Comparison of ENCODE assay signal across 13 mouse cellular contexts in genomic region chr5:72219697-72220096, GRCm38 (mm10). TPM values are rescaled to one million over a fixed set of nuclear protein-coding genes. Genes with fewer than 3 reads are reported as not detected.
DNase-seq lines count a peak whose midpoint lies in the region; ATAC-seq and TF ChIP-seq lines count a peak whose summit lies in the region.
"Had no signal": no experiment of that assay in that cellular context is flagged by ENCODE, and none has a peak within 500 bp of the region (broad histone marks: within the 10 kb centered on the region; RNA-seq: fewer than 3 reads in every experiment).

No protein-coding gene starts in this region.

- H3K4me3 ChIP-seq in heart, embryonic 14.5 days (ENCODE audit: control insufficient read depth in 1 of 2, insufficient read depth in 1 of 2, low read depth in 1 of 2, low read length in 2 of 2): no peak overlapping the region
- no peak overlapping the region for H3K4me3 ChIP-seq in liver, embryonic 13.5 days (replicated peaks)
- no peak overlapping the region for H3K4me3 ChIP-seq in forebrain, postnatal 0 days (ENCODE audit: low read depth, low read length)
- H3K4me3 ChIP-seq: erythroblast, embryonic 14.5 days; limb, embryonic 15.5 days had no signal

- H3K4me2 ChIP-seq in heart, embryonic 14.5 days (ENCODE audit: low read length): peak overlapping the region; percentile 29
- H3K4me2 ChIP-seq in liver, embryonic 13.5 days: no peak overlapping the region
- no peak overlapping the region for H3K4me2 ChIP-seq in forebrain, postnatal 0 days (ENCODE audit: low read depth)
- H3K4me2 ChIP-seq: limb, embryonic 15.5 days had no signal

- peaks cover 3 to 14% of the 10 kb centered on the region in 2 experiments for H3K4me1 ChIP-seq in heart, embryonic 14.5 days (ENCODE audit: control insufficient read depth in 2 of 2, insufficient read depth in 2 of 2, low read length in 2 of 2)
- H3K4me1 ChIP-seq in liver, embryonic 13.5 days (replicated peaks): peaks cover 16% of the 10 kb centered on the region
- H3K4me1 ChIP-seq in forebrain, postnatal 0 days (ENCODE audit: insufficient read depth): no peaks in the 10 kb centered on the region

- WGBS in heart, embryonic 14.5 days: 54% methylated on average over 12 of the region's 12 CpGs
- 78% methylated on average over 12 of the region's 12 CpGs for WGBS in liver, embryonic 13.5 days (ENCODE audit: insufficient replicate concordance)
- 89% methylated on average over 12 of the region's 12 CpGs for WGBS in forebrain, postnatal 0 days

- peak overlapping the region in 1 of 2 experiments; percentile 37; a peak in 2 of 4 replicates for H3K27ac ChIP-seq in heart, embryonic 14.5 days (replicated peaks in 1 of 2; ENCODE audit: control insufficient read depth in 1 of 2, insufficient read depth in 1 of 2, low read depth in 2 of 2, low read length in 2 of 2)
- H3K27ac ChIP-seq in liver, embryonic 13.5 days: no peak overlapping the region
- H3K27ac ChIP-seq in forebrain, postnatal 0 days (ENCODE audit: low read depth, low read length): no peak overlapping the region
- H3K27ac ChIP-seq: limb, embryonic 15.5 days had no signal

- no peaks in the 10 kb centered on the region for H3K9me3 ChIP-seq in heart, embryonic 14.5 days (ENCODE audit: control insufficient read depth, low read length)
- H3K9me3 ChIP-seq in liver, embryonic 13.5 days (replicated peaks): no peaks in the 10 kb centered on the region
- no peaks in the 10 kb centered on the region for H3K9me3 ChIP-seq in forebrain, postnatal 0 days (ENCODE audit: low read length)
- H3K9me3 ChIP-seq: limb, embryonic 15.5 days had no signal

- ATAC-seq in heart, embryonic 14.5 days (ENCODE audit: insufficient number of reproducible peaks, insufficient read depth, low FRiP score, low read depth): no peak
- ATAC-seq in liver, embryonic 13.5 days (ENCODE audit: low read depth): peak; percentile 41; the same call in 1 of the 2 replicates
- peak; percentile 68 for ATAC-seq in megakaryocyte, adult 5-6 weeks (ENCODE audit: poor library complexity, severe bottlenecking)
- ATAC-seq in forebrain, postnatal 0 days: no peak

- no peaks in the 10 kb centered on the region for H3K36me3 ChIP-seq in heart, embryonic 14.5 days (ENCODE audit: control insufficient read depth, insufficient read depth, low read length)
- no peaks in the 10 kb centered on the region for H3K36me3 ChIP-seq in liver, embryonic 13.5 days
- H3K36me3 ChIP-seq in forebrain, postnatal 0 days (ENCODE audit: insufficient read depth): no peaks in the 10 kb centered on the region
- H3K36me3 ChIP-seq: limb, embryonic 15.5 days had no signal

- no peak overlapping the region for H3K9ac ChIP-seq in heart, embryonic 14.5 days (ENCODE audit: low read length)
- H3K9ac ChIP-seq in liver, embryonic 13.5 days: no peak overlapping the region
- no peak overlapping the region for H3K9ac ChIP-seq in forebrain, postnatal 0 days
- H3K9ac ChIP-seq: limb, embryonic 15.5 days had no signal

- peak; percentile 53 for DNase-seq in adrenal gland, postnatal 10 days
- DNase-seq in adrenal gland, adult 18-20 months (ENCODE audit: low spot score in 2 of 2): no peak
- DNase-seq in liver, embryonic 13.5 days: no peak
- DNase-seq in kidney, postnatal 4 days: no peak
- no peak for DNase-seq in forebrain, postnatal 0 days
- no peak for DNase-seq in cerebellum, adult 9-10 months
- DNase-seq: kidney, adult 9 months; midbrain, embryonic 14.5 days; right cerebral cortex, postnatal 14 days had no signal

- TF ChIP-seq CTCF in forebrain, postnatal 0 days (IDR thresholded peaks at IDR 0.05; ENCODE audit: low read depth): no peak

- H3K27me3 ChIP-seq in heart, embryonic 14.5 days (ENCODE audit: control insufficient read depth, insufficient read depth, low read length): no peaks in the 10 kb centered on the region
- H3K27me3 ChIP-seq in liver, embryonic 13.5 days: no peaks in the 10 kb centered on the region
- H3K27me3 ChIP-seq in forebrain, postnatal 0 days (ENCODE audit: insufficient read depth, low read length): no peaks in the 10 kb centered on the region
- H3K27me3 ChIP-seq: limb, embryonic 15.5 days had no signal

RNA-seq across cellular contexts. Expression of gene Commd8, which starts 51.7 kb away (rescaled TPM):
- 10 to 100 TPM; 53.9 to 61.9 TPM for total RNA-seq in adrenal gland, postnatal 10 days (2021)
- 10 to 100 TPM; 53.5 to 56.1 TPM for total RNA-seq in adrenal gland, adult 18-20 months (2021)
- 99.6 and 116 TPM in 2 replicates for polyA plus RNA-seq in heart, embryonic 14.5 days (2014; fragmentation: Nextera tagmentation; extraction: Ambion mirVana)
- 78.7 and 98.3 TPM in 2 replicates for polyA plus RNA-seq in liver, embryonic 13.5 days (2015; fragmentation: Nextera tagmentation; extraction: Ambion mirVana)
- total RNA-seq in megakaryocyte, adult 5-6 weeks (2015): 231 and 298 TPM in 2 replicates
- total RNA-seq in megakaryocyte, adult 5-6 weeks (2017): 142 and 175 TPM in 2 replicates
- total RNA-seq in forebrain, postnatal 0 days (2014; rRNA removed): 64.9 and 66.2 TPM in 2 replicates
- polyA plus RNA-seq in forebrain, postnatal 0 days (2015; fragmentation: Nextera tagmentation; extraction: Ambion mirVana): 158 TPM in 2 replicates

Comparison
In these comparisons a context has a peak if more than half of its experiments do, and no peak if none do; other contexts are left out.
1. ATAC-seq: peak in liver, embryonic 13.5 days (single experiment) and megakaryocyte, adult 5-6 weeks (single experiment); none in heart, embryonic 14.5 days (single experiment) and forebrain, postnatal 0 days (single experiment).